Mouse (Mus musculus): ENCODE data around the gene Gm10282. TPM values are rescaled to one million over a fixed set of nuclear protein-coding genes. Genes with fewer than 3 reads are reported as not detected.

Gene Gm10282
- 8.8 and 10.3 TPM in 2 replicates for polyA plus RNA-seq (2015; fragmentation: Nextera tagmentation; extraction: Ambion mirVana)

DNA sequence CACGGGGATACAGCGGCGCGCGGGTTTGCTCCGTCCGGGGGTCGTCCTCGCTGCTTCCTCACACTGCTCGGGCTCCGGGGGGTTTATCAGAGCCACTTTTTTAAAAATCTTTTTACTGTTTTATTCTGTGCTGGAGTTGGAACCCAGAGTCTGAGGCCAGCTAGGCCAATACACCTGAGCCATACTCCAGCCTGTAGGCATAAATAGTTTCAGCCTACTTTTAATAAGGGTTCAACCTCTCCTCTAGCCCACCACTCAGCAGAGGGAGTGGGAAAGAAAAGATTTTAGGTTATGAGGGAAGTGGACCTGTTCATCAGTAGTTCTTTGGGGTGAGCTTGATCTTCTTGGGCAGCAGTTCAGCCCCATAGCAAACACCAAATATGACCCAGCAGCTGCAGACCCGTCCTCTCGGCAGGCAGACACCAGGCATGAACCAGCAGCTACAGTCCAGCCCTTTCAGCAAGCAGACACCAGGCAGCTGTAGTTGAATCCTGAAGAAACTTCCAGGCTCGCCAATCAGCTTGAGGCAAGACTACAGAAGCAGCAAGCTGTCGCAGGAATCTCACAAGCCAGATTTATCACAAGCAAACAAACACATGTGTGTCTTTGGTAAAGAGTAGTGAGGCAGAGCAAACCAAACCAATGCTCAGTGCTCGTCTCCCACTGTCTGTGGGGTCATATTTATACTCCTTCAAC lies at the start of gene Gm10282:
TSS of gene Gm10282 (minus strand) at position 51 of the 696 bp plus-strand sequence.

DNA sequence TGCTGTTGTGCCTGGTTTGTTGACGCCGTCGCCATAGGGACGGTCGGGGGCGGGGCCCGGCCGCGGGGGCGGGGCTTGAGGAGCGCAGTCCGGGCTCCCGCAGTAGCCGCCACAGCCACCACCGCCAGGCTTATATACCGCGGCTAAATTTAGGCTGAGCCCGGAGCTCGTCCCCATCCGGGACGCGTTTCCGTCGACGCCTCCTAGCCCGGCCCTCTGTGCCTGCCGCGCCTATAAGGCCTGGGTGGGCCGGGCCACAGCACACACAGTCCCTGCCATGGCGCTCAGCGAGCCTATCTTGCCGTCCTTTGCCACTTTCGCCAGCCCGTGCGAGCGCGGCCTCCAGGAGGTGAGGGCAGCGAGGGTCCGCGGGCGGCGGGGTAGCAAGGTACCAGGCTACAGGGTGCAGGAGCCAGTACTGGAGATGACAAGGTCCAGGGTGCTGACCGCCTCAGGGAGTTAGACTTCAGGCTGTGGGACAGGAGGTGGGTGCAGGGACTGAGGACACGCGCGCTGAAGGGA lies 13.8 kb upstream of the Gm10282 start, which contains the start of gene Klf2:
TSS of gene Klf2 (plus strand) at position 233 of the 522 bp plus-strand sequence.

Other genes with a start within 250 kb of the Gm10282 start
- gene Olfr373, start 222.1 kb downstream of the Gm10282 start, polyA plus RNA-seq (2015; fragmentation: Nextera tagmentation; extraction: Ambion mirVana) = not detected in 2 replicates
- gene Olfr374, start 198.2 kb downstream of the Gm10282 start, polyA plus RNA-seq (2015; fragmentation: Nextera tagmentation; extraction: Ambion mirVana) = not detected in 2 replicates
- gene Tpm4, start 170.3 kb downstream of the Gm10282 start, polyA plus RNA-seq (2015; fragmentation: Nextera tagmentation; extraction: Ambion mirVana) = 177 and 260 TPM in 2 replicates
- 39.1 and 45.6 TPM in 2 replicates for gene Rab8a, start 144.1 kb downstream of the Gm10282 start, polyA plus RNA-seq (2015; fragmentation: Nextera tagmentation; extraction: Ambion mirVana)
- not detected in 2 replicates for gene Hsh2d, start 115.6 kb downstream of the Gm10282 start, polyA plus RNA-seq (2015; fragmentation: Nextera tagmentation; extraction: Ambion mirVana)
- not detected in 2 replicates for gene Cib3, start 92.4 kb downstream of the Gm10282 start, polyA plus RNA-seq (2015; fragmentation: Nextera tagmentation; extraction: Ambion mirVana)
- gene Gm11034, start 91.6 kb downstream of the Gm10282 start, polyA plus RNA-seq (2015; fragmentation: Nextera tagmentation; extraction: Ambion mirVana) = not detected in 2 replicates
- 29.4 and 32.5 TPM in 2 replicates for gene Fam32a, start 85.5 kb downstream of the Gm10282 start, polyA plus RNA-seq (2015; fragmentation: Nextera tagmentation; extraction: Ambion mirVana)
- gene Ap1m1, start 65.2 kb downstream of the Gm10282 start, polyA plus RNA-seq (2015; fragmentation: Nextera tagmentation; extraction: Ambion mirVana) = 42.9 and 47.7 TPM in 2 replicates
- 13.8 and 18.6 TPM in 2 replicates for gene Klf2, start 13.8 kb upstream of the Gm10282 start, polyA plus RNA-seq (2015; fragmentation: Nextera tagmentation; extraction: Ambion mirVana)
- gene Eps15l1, start 116.2 kb upstream of the Gm10282 start, polyA plus RNA-seq (2015; fragmentation: Nextera tagmentation; extraction: Ambion mirVana) = 20.2 and 21.3 TPM in 2 replicates
- 1.3 and 1.5 TPM in 2 replicates for gene Calr3, start 138.6 kb upstream of the Gm10282 start, polyA plus RNA-seq (2015; fragmentation: Nextera tagmentation; extraction: Ambion mirVana)
- gene 1700030K09Rik, start 138.6 kb upstream of the Gm10282 start, polyA plus RNA-seq (2015; fragmentation: Nextera tagmentation; extraction: Ambion mirVana) = 5.5 and 6.5 TPM in 2 replicates
- 21.5 and 22.3 TPM in 2 replicates for gene Cherp, start 170.0 kb upstream of the Gm10282 start, polyA plus RNA-seq (2015; fragmentation: Nextera tagmentation; extraction: Ambion mirVana)
- gene Slc35e1, start 187.4 kb upstream of the Gm10282 start, polyA plus RNA-seq (2015; fragmentation: Nextera tagmentation; extraction: Ambion mirVana) = 7.2 and 8.0 TPM in 2 replicates
- 7.3 and 7.8 TPM in 2 replicates for gene Med26, start 243.0 kb upstream of the Gm10282 start, polyA plus RNA-seq (2015; fragmentation: Nextera tagmentation; extraction: Ambion mirVana)

All from skeletal muscle tissue, postnatal 0 days (tissue).